Mouse (Mus musculus) thymus, postnatal 36 days (tissue): ENCODE results near the gene Mettl14.

Experiments
- DNase-seq, 2 experiments: peaks; one replicate each; pipeline ENCODE4 v3.0.0; 2022; ENCODE audit warnings: mixed read lengths in 2 of 2

The Mettl14 gene

GRCm38 (mm10) chr3:123356377-123356991 is 29.4 kb downstream of the Mettl14 start:
- DNase-seq = no peak

- no peak for DNase-seq
These were observed 31.5 kb downstream of the Mettl14 start for GRCm38 (mm10) chr3:123354388-123354787.

GRCm38 (mm10) chr3:123353661-123354060 is 32.2 kb downstream of the Mettl14 start:
- no peak for DNase-seq

DNA sequence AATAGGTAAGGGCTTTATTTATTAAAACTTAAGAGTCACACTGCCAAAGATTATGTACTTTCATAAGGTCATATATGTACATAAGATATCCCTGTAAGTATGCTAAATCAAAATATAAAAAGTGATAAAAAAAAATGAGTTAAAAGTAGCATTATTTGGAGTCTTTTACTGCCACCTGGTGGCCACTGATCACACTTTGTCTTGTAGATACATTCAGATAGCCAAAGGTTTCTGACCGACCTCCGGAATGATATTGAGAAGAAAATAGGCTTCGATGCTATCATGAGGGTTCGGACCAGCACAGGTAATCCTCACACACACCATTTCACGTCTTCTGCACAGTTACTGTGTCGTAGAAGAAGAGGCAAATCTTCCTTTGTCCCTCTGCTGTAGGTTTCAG is 32.7 kb downstream of the Mettl14 start:
- no peak for DNase-seq

- no peak for DNase-seq
These were observed 34.4 kb downstream of the Mettl14 start for GRCm38 (mm10) chr3:123351519-123351918.

GRCm38 (mm10) chr3:123350602-123351001 is 35.3 kb downstream of the Mettl14 start:
- DNase-seq = no peak

- DNase-seq = no peak
These were observed 37.7 kb downstream of the Mettl14 start for GRCm38 (mm10) chr3:123348080-123348802.

GRCm38 (mm10) chr3:123343690-123344089 is 42.2 kb downstream of the Mettl14 start:
- no peak for DNase-seq

DNA sequence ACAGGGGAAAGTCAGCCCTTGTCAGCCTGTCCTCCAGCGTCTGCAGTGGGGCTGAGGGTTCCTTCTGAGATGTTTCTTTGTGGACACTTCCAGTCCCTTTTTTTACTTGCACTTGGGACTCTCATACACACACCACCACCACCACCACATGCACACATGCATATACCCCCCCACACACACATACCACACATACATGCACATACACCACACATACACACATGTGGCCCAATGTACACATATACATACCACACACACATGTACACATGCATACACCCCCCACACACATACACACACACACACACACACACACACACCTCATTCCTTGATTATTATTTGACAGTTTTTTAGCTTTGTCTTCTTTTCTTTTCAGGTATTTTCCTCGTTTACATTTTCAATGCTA is 44.9 kb downstream of the Mettl14 start:
- DNase-seq = no peak

DNA sequence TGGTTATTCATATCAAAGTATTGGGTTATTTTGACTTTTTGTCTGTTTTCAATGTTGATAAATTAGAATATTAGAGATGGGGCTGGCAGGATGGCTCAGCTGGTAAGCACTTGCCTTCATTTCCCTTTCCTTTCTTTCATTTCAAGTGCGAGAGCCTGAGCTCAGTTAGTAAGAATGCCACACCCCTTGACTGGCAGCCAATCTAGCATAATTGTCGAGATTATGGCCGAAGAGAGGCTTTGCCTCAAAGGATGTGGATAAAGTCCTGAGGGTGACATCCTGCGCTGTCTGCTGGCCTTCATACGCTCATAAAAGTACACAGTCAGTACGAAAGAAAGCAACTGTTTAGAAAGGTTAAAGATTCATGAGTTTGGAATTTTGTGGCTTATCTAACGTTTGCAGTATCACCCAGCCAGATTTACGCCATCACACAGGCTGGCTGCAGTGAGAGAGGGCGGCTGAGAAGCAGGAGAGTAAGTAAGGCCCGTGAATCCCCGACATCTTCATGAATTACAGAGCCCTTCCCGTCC is 47.2 kb downstream of the Mettl14 start:
- DNase-seq = no peak

- no peak for DNase-seq
These were observed 48.1 kb downstream of the Mettl14 start for GRCm38 (mm10) chr3:123337853-123338252.

- no peak for DNase-seq
These were observed 49.0 kb downstream of the Mettl14 start for GRCm38 (mm10) chr3:123336951-123337350.

DNA sequence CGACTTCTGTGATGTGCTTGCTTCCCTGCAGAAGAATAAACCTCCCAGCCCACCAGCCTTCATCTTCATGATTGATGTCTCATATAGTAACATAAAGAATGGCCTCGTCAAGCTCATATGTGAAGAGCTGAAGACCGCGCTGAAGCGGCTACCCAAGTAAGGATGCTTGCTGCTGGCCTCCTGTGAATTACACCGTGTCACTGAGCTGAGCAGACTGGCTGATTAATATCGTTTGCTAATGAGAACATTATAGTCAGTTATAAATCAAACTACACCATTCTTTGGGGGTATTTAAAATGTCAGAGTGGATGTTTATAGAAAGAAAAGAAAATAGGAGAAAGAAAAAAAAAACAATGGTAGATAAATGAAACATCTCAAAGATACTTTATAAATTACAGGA is 49.5 kb downstream of the Mettl14 start:
- no peak for DNase-seq

DNA sequence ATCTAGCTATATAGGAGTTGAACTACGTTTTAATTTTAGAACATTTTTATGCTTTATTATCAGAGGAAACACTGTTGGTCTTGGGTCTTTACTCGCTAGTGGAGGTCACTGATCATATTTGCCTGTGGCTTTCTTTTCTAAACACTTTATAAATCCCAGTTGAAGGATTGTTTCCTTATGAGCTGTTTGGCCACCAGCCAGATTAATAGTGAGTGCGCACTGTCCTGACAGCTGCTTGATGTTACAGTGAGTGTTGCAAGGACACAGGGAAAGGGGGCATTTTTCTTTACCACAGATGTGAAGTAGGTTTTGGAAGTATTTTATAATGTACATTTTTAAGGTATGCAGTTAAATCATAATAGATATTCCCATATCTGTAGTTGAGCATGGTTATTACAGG is 50.4 kb downstream of the Mettl14 start:
- no peak for DNase-seq

DNA sequence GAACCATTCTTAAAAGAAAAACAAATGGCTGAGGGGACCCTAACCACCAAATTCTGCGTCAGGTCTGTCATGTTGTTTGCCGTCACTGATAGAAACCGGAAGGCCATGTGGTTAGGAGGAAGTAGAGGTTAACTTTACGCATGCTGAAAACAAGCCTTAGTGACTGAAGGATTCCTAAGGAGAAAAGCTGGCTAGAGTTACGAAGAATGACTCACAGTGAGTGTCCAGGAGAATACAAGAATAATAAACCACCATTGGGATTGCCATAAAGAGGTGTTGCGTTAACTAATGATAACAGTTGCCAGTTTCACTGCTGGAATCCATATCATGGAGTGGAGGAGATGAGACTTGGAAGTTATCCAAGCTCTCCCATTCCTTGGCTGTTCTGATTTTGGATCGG is 51.0 kb downstream of the Mettl14 start:
- DNase-seq = no peak

DNA sequence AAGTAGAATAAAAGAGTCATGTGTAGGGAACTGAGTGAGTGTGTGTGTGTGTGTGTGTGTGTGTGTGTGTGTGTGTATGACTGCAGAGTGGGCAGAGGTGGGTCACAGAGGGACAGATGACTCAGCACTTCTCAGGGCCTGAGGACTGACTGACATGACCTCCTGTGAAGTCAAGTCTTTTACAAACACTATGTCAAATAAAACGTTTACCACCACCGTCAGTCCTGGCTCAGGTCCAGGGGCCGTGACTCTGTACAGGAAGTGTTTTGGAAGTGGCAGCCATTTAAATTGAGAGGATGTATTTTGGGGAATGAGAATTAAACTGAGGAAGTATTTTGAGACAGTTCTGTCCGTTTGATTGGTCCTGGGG is 52.9 kb downstream of the Mettl14 start:
- no peak for DNase-seq

- DNase-seq = no peak
These were observed 53.4 kb downstream of the Mettl14 start for GRCm38 (mm10) chr3:123332330-123333054.

- DNase-seq = no peak
These were observed 55.7 kb downstream of the Mettl14 start for GRCm38 (mm10) chr3:123330221-123330620.

DNA sequence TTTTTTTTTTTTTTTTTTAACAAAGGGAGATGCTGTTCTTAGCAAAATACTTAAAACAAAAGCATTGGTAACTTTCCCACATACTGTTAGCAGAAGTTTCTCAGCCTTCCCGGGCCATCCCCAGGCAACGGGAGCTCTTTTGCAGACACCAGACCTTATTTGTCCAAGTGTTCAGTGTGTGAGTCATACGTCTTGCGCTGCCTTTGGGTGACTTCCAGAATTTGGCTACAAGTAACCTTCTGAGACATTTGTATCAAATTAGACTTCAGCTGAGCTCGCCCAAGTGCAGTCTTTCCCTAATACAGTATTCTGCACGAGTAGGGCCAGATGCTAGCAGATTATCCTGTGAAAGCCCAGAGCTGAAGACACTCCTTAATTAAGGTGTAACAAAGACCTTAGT is 56.7 kb downstream of the Mettl14 start:
- DNase-seq = no peak

DNA sequence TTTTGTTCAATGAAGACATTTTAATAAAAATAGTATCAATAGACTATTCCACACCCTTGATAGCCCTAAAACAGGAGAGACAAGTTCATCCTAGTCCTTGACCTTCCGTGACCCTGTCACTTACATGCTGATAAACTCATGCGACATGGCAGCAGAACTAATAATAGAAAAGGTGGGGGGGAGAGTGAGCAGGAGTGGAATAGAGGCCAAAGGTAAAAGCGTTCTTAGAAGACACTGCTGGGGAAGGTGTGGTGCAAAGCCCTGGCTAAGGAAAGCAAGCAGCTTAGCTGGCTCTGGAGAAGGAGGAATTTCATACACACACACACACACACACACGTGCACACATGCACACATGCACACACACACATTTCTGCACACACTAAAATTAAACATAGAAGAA is 61.6 kb downstream of the Mettl14 start:
- no peak for DNase-seq

GRCm38 (mm10) chr3:123322147-123322546 is 63.8 kb downstream of the Mettl14 start:
- no peak for DNase-seq

- no peak for DNase-seq
These were observed 64.3 kb downstream of the Mettl14 start for GRCm38 (mm10) chr3:123321612-123322011.

GRCm38 (mm10) chr3:123320341-123320740 is 65.6 kb downstream of the Mettl14 start:
- no peak for DNase-seq
